Mouse (Mus musculus) stomach, embryonic 15.5 days (tissue): ENCODE measurements around the gene Cdk17. TPM values are rescaled to one million over a fixed set of nuclear protein-coding genes. Genes with fewer than 3 reads are reported as not detected.

Experiments used
- ATAC-seq: fragments of 200-750 bp; cut with Nextera tagmentation; 2 replicates; pipeline ENCODE4 v1.8.0; 2017; ENCODE audit warnings: low read depth, moderate number of reproducible peaks, moderate TSS enrichment; ENCODE audit not compliant: insufficient read depth, low FRiP score
- H3K27ac ChIP-seq: fragments of 300-500 bp; sonication (generic); 2 replicates; pipeline ENCODE4 v1.5.1; 2015; ENCODE audit warnings: mild to moderate bottlenecking, inconsistent platforms
- H3K27me3 ChIP-seq: fragments of 300-500 bp; sonication (generic); replicated peaks from 2 replicates; pipeline ENCODE4 v1.6.1; 2015; ENCODE audit warnings: inconsistent platforms
- H3K36me3 ChIP-seq: fragments of 300-500 bp; sonication (generic); 2 replicates; pipeline ENCODE4 v1.6.1; 2015; ENCODE audit warnings: inconsistent platforms
- H3K4me1 ChIP-seq: fragments of 300-500 bp; sonication (generic); 2 replicates; pipeline ENCODE4 v1.6.1; 2015; ENCODE audit warnings: inconsistent platforms
- H3K4me2 ChIP-seq: fragments of 300-500 bp; sonication (generic); 2 replicates; pipeline ENCODE4 v1.6.1; 2015; ENCODE audit warnings: mild to moderate bottlenecking, inconsistent platforms
- H3K4me3 ChIP-seq: fragments of 300-500 bp; sonication (generic); replicated peaks from 2 replicates; pipeline ENCODE4 v1.5.1; 2015; ENCODE audit warnings: inconsistent platforms
- H3K9ac ChIP-seq: fragments of 300-500 bp; sonication (generic); 2 replicates; pipeline ENCODE4 v1.6.1; 2015; ENCODE audit warnings: inconsistent platforms
- H3K9me3 ChIP-seq: fragments of 300-500 bp; sonication (generic); 2 replicates; pipeline ENCODE4 v1.6.1; 2016; ENCODE audit warnings: inconsistent platforms
- whole genome bisulfite sequencing: fragments of 180-500 bp; shearing (Covaris S2); methylation state at CpG from one replicate; pipeline ENCODE4 v1.1.7; 2015; 5-methylcytosine and 5-hydroxymethylcytosine counted together
- polyA plus RNA-seq: library from polyadenylated mRNA; unstranded; fragments of >200 nt; fragmentation: Nextera tagmentation; extraction: Ambion mirVana; gene quantifications from 2 replicates; pipeline ENCODE4 v1.2.1, GENCODE M21; 2015

The Cdk17 gene
- polyA plus RNA-seq: 15.8 and 17.6 TPM in 2 replicates

DNA sequence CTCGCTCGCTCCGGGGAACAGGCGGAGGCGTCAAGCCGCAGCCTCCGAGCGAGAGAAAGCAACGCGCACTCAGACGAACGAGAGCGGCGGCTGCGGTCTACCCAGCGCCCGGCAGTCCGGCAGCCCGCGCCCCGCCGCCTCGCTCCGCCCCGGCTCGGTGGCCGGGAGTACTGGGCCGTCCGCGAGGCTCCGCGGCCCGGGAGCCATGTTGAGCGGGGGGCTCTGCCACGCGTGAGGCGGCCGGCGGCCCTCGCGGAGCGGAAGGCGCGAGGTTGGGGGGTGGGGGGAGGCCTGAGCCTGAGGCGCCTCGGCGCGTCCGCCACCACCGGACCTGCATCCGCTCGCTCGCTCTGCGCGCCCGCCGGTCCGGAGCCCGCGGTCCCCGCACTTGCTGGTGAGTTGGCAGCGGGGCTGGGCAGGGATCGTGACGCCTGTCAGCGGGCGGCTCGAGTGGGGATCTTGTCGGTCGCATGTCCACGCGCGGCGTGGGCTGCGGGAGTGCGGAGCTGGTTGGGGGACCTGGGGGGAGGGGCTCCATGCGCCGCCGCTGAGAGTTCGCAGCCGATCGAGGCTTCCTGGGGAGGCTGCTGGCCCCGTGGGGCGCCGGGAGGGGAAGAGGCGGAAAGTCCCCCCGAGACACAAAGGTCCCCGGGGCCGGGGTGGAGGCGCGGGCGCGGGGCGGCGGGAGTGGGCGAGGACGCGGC, at the start of gene Cdk17:
Gene Cdk17 (plus strand): TSS at position 69 of the 704 bp plus-strand sequence.
- no peaks in the 10 kb centered on the region for H3K27me3 ChIP-seq
- H3K4me2 ChIP-seq: peak within 1 kb of the TSS; percentile 65
- H3K27ac ChIP-seq: peak within 1 kb of the TSS; percentile 100
- peak within 1 kb of the TSS; percentile 89 for H3K4me3 ChIP-seq
- H3K9ac ChIP-seq: peak within 1 kb of the TSS; percentile 87
- H3K36me3 ChIP-seq: no peaks in the 10 kb centered on the region
- under 1% methylated on average over 65 of the region's 97 CpGs for WGBS
- H3K4me1 ChIP-seq: peaks cover 22% of the 10 kb centered on the region
- ATAC-seq: peak; percentile 57
- H3K9me3 ChIP-seq: no peaks in the 10 kb centered on the region

GRCm38 (mm10) chr10:93111412-93111811, 49.3 kb upstream of the Cdk17 start:
- H3K9ac ChIP-seq: no peak overlapping the region
- H3K27me3 ChIP-seq: no peaks in the 10 kb centered on the region
- no peak for ATAC-seq
- H3K36me3 ChIP-seq: no peaks in the 10 kb centered on the region
- H3K4me1 ChIP-seq: no peaks in the 10 kb centered on the region
- no peak overlapping the region for H3K4me3 ChIP-seq
- H3K4me2 ChIP-seq: no peak overlapping the region
- WGBS: 57% methylated on average over 8 of the region's 8 CpGs
- no peak overlapping the region for H3K27ac ChIP-seq
- H3K9me3 ChIP-seq: no peaks in the 10 kb centered on the region

DNA sequence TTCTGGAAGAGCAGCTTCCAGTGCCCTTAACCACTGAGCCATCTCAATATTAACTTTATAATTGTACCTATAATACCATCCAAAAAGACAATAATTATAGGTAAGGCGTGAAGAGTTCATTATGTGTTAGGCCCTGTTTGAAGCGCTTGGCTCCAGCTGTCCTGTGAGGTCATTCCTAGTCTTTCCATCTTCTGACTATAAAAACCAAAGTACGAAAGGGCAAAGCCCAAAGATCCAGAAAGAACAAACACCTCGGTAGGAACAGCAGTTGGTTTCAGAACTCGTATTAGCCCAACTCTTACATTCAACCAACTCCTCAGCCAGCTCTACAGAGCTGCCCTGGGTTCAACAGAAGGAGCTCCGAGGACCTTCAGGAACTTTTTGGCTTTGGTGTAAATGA, 48.7 kb upstream of the Cdk17 start:
- H3K4me1 ChIP-seq: no peaks in the 10 kb centered on the region
- ATAC-seq: no peak
- H3K36me3 ChIP-seq: no peaks in the 10 kb centered on the region
- H3K9me3 ChIP-seq: no peaks in the 10 kb centered on the region
- 93% methylated on average over 6 of the region's 6 CpGs for WGBS
- H3K27ac ChIP-seq: no peak overlapping the region
- H3K4me2 ChIP-seq: no peak overlapping the region
- H3K27me3 ChIP-seq: no peaks in the 10 kb centered on the region
- H3K9ac ChIP-seq: no peak overlapping the region
- H3K4me3 ChIP-seq: no peak overlapping the region

GRCm38 (mm10) chr10:93113968-93114367, 46.7 kb upstream of the Cdk17 start:
- Histone ChIP-seq H3K4me3 (no peak overlapping the region), H3K4me2 (no peak overlapping the region), H3K27ac (no peak overlapping the region), H3K27me3 (no peaks in the 10 kb centered on the region), H3K4me1 (no peaks in the 10 kb centered on the region), H3K9ac (no peak overlapping the region), H3K36me3 (no peaks in the 10 kb centered on the region), H3K9me3 (no peaks in the 10 kb centered on the region)
- 82% methylated on average over 8 of the region's 8 CpGs for WGBS
- ATAC-seq: no peak

- no peaks in the 10 kb centered on the region for H3K27me3 ChIP-seq
- no peak overlapping the region for H3K4me2 ChIP-seq
- no peaks in the 10 kb centered on the region for H3K4me1 ChIP-seq
- H3K27ac ChIP-seq: no peak overlapping the region
- H3K9ac ChIP-seq: no peak overlapping the region
- ATAC-seq: no peak
- H3K36me3 ChIP-seq: no peaks in the 10 kb centered on the region
- WGBS: 68% methylated on average over 1 of the region's 1 CpGs
- no peak overlapping the region for H3K4me3 ChIP-seq
- no peaks in the 10 kb centered on the region for H3K9me3 ChIP-seq
Observed at GRCm38 (mm10) chr10:93114782-93115181, 45.9 kb upstream of the Cdk17 start.

GRCm38 (mm10) chr10:93115743-93116142, 44.9 kb upstream of the Cdk17 start:
- Histone ChIP-seq H3K36me3 (no peaks in the 10 kb centered on the region), H3K9me3 (no peaks in the 10 kb centered on the region), H3K4me2 (no peak overlapping the region), H3K27me3 (no peaks in the 10 kb centered on the region), H3K4me1 (no peaks in the 10 kb centered on the region), H3K9ac (no peak overlapping the region), H3K27ac (no peak overlapping the region), H3K4me3 (no peak overlapping the region)
- ATAC-seq: no peak
- 91% methylated on average over 1 of the region's 1 CpGs for WGBS

DNA sequence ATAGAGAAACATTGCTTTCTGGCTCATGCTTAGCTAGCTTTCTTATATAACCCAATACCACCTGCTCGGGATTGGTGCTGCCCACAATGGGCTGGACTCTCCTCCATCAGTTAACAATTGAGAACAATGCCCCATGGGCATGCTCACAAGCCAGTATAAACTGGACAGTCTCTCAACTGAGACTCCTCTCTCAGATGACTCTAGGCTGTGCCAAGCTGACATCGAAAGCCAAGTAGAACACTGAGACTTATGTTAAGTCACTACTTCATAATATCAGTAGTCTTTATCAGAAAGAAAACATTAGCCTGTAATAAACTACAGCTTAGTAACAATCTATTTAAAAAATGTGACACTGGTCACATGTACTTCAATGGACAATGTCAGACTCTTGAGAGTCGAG, 44.0 kb upstream of the Cdk17 start:
- ATAC-seq: no peak
- H3K27me3 ChIP-seq: no peaks in the 10 kb centered on the region
- H3K9me3 ChIP-seq: no peaks in the 10 kb centered on the region
- H3K4me2 ChIP-seq: no peak overlapping the region
- H3K4me1 ChIP-seq: no peaks in the 10 kb centered on the region
- 78% methylated on average over 3 of the region's 3 CpGs for WGBS
- no peaks in the 10 kb centered on the region for H3K36me3 ChIP-seq
- H3K9ac ChIP-seq: no peak overlapping the region
- H3K27ac ChIP-seq: no peak overlapping the region
- no peak overlapping the region for H3K4me3 ChIP-seq

DNA sequence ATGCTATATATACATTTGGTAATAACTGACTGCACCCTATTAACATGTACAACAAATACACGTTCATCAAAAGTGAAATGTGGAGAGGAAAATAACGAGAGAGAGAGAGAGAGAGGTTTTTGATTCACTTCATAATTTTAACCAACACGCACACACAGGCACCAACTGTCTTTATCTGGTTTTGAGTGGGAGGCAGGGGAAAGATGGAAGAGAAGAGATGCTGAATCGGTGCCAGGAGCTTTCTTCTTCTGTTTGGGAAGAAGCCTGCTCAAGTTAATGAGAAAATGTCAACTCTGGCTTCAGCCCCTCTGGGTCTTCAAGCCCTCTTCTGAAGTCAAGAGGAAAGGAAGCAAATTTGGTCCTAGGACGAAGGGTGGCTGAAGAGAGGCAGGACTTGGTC, 40.9 kb upstream of the Cdk17 start:
- no peaks in the 10 kb centered on the region for H3K9me3 ChIP-seq
- peaks cover 4% of the 10 kb centered on the region; the same call in 1 of the 2 replicates for H3K4me1 ChIP-seq
- no peak overlapping the region for H3K27ac ChIP-seq
- no peaks in the 10 kb centered on the region for H3K27me3 ChIP-seq
- 61% methylated on average over 5 of the region's 5 CpGs for WGBS
- H3K4me3 ChIP-seq: no peak overlapping the region
- no peak overlapping the region for H3K9ac ChIP-seq
- no peak for ATAC-seq
- no peak overlapping the region for H3K4me2 ChIP-seq
- no peaks in the 10 kb centered on the region for H3K36me3 ChIP-seq

GRCm38 (mm10) chr10:93121262-93121860, 39.3 kb upstream of the Cdk17 start:
- Histone ChIP-seq H3K4me2 (no peak overlapping the region), H3K9ac (no peak overlapping the region), H3K27me3 (no peaks in the 10 kb centered on the region), H3K27ac (no peak overlapping the region), H3K4me3 (no peak overlapping the region), H3K9me3 (no peaks in the 10 kb centered on the region), H3K4me1 (peaks cover 4% of the 10 kb centered on the region; the same call in 1 of the 2 replicates), H3K36me3 (no peaks in the 10 kb centered on the region)
- 89% methylated on average over 6 of the region's 6 CpGs for WGBS
- ATAC-seq: no peak

DNA sequence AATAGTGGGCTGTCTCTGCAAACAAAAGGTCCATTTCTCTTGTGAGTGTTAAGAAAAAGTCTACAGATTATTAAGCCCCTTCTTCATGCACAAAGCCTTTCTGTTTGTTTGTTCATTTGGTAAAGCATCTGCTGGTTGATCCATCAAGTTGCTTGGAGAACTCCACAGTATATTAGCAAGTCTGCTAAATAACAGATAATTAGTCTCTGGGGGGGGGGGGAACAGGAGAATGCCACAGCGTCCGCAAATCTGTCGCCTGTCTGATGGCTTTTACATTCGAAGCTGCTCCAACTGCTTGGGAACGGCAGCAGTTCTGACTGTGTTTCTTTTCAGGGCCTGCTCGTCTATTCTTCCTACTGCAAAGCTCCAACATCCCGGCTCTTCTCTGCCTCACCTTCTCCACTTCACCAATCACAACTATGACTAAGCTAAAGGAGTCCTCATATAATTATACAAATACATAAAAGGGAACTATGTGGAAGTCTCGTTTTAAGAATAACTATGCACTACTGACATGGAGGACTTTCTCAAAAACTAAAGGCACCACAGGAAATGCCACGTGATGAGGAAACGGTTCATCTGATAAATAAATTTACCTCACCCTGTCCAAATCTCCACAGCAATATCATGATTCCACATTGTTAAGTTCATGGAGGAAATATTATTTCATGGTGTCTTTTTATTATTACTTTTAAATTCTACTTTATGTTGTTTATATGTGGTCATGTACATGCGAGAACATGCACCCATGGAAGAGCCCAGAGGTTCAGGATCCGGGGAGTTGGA, 38.1 kb upstream of the Cdk17 start:
- no peak overlapping the region for H3K4me3 ChIP-seq
- H3K9me3 ChIP-seq: no peaks in the 10 kb centered on the region
- H3K27me3 ChIP-seq: no peaks in the 10 kb centered on the region
- H3K9ac ChIP-seq: no peak overlapping the region
- peaks cover 4% of the 10 kb centered on the region; the same call in 1 of the 2 replicates for H3K4me1 ChIP-seq
- 70% methylated on average over 12 of the region's 12 CpGs for WGBS
- no peaks in the 10 kb centered on the region for H3K36me3 ChIP-seq
- H3K27ac ChIP-seq: no peak overlapping the region
- H3K4me2 ChIP-seq: no peak overlapping the region
- ATAC-seq: no peak

DNA sequence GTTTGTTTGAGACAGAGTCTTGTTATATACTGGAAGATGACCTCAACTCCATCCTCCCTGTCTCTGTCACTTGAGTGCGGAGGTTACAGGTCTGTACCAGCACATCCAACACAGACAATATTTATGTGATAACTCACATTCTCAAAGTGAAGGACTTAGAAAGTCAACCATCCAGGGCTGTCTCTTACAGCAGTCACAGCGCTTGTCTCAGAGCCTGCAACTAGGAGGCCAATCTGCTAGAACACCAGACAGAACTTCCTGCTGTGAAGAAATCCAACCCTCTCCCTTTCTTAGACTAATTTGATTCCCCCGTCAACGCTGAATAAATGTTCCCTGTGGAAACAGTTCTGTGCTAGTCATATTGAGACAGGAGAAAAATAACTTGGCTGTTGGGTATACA, 37.4 kb upstream of the Cdk17 start:
- no peak overlapping the region for H3K9ac ChIP-seq
- peaks cover 4% of the 10 kb centered on the region; the same call in 1 of the 2 replicates for H3K4me1 ChIP-seq
- peak overlapping the region; percentile 71; the same call in 1 of the 2 replicates for H3K27ac ChIP-seq
- WGBS: 74% methylated on average over 4 of the region's 4 CpGs
- H3K4me2 ChIP-seq: no peak overlapping the region
- ATAC-seq: no peak
- no peak overlapping the region for H3K4me3 ChIP-seq
- no peaks in the 10 kb centered on the region for H3K27me3 ChIP-seq
- H3K9me3 ChIP-seq: no peaks in the 10 kb centered on the region
- H3K36me3 ChIP-seq: no peaks in the 10 kb centered on the region
